Mouse (Mus musculus): ENCODE measurements around the gene Pagr1a. TPM values are rescaled to one million over a fixed set of nuclear protein-coding genes. Genes with fewer than 3 reads are reported as not detected.

The Pagr1a gene
- polyA plus RNA-seq, 1 experiment from 2014 or later, result 121 TPM

DNA sequence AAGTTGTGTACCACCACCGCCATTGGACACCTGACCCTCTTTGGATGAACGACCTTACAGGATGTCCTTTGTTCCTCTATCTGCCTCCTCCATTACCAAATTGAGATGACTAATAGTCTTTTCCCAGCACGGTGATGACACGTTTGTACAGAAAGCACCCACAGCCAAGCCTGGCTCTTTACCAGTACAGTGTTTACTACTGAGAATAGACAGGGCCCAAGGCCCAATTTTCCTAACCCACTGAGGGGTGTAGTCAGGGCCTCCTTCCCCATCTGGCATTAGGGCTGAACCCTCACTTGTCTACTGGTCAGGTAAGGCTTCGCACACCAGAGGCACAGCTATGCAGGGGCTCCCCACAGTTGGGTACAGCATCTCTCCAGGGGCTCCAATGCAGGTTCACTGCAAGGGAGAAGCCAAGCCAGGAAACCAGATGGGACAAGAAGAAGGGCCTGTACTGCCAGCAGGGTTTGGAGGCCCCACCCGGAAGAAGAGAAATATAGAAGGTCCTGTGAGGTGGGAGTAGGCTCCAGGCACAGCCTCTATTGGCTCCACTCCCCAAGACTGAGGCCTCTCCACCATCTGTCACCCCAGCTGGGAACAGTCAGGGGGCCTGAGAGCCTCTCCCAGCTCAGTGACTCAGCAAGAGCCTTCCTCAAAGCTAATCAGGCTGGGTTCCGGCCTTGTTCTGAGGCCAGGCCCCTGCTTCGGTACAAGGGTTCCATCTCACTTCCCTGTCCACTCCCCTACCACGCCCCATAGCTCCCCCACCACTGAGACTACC lies 8.7 kb downstream of the Pagr1a start:
- DNase-seq (ENCODE audit: extremely low spot score, low spot score), result no peak
- no peak overlapping the region for H3K4me3 ChIP-seq
- H3K36me3 ChIP-seq (replicated peaks), result peaks cover 28% of the 10 kb centered on the region
- H3K27ac ChIP-seq, result peak overlapping the region; percentile 66
- no peaks in the 10 kb centered on the region for H3K9me3 ChIP-seq
- H3K27me3 ChIP-seq (ENCODE audit: poor library complexity, severe bottlenecking), result no peaks in the 10 kb centered on the region
- peaks cover 13% of the 10 kb centered on the region for H3K4me1 ChIP-seq
- 80% methylated on average over 9 of the region's 9 CpGs for WGBS

DNA sequence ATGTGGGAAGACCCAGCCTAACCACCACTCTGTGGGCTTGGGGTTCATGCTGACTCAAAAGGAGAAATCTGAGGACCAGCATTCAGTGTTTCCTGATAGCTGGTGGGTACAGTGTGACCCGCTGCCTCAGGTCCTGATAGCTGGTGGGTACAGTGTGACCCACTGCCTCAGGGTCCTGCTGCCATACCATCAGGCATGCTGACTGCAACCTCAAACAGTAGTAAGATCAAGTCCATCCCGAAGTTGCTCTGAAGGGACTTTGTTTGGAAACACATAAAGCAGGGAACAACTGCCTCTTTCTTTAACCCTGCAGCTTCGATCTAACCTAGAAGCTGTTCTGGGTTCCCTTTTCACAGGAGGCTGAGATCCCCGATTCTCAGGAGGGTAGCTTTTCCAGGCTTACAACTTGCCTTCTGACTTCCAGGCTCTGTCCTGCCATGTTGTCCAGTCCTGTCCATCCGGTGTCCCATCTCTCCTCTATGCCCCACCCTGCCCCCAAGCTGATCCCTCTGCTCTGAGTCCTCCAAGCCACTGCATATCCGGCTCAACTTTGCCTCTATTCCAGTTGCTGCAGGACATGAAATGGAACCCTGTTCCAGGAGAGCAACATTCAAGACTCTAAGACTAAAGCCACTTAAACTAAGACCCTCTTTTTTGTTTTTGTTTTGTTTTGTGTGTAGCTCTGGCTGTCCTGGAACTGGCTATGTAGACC lies 9.7 kb downstream of the Pagr1a start:
- DNase-seq (ENCODE audit: extremely low spot score, low spot score), result no peak
- no peak overlapping the region for H3K27ac ChIP-seq
- no peaks in the 10 kb centered on the region for H3K9me3 ChIP-seq
- peaks cover 19% of the 10 kb centered on the region for H3K36me3 ChIP-seq (replicated peaks)
- 89% methylated on average over 6 of the region's 6 CpGs for WGBS
- H3K27me3 ChIP-seq (ENCODE audit: poor library complexity, severe bottlenecking), result no peaks in the 10 kb centered on the region
- H3K4me3 ChIP-seq, result no peak overlapping the region
- peaks cover 13% of the 10 kb centered on the region for H3K4me1 ChIP-seq

DNA sequence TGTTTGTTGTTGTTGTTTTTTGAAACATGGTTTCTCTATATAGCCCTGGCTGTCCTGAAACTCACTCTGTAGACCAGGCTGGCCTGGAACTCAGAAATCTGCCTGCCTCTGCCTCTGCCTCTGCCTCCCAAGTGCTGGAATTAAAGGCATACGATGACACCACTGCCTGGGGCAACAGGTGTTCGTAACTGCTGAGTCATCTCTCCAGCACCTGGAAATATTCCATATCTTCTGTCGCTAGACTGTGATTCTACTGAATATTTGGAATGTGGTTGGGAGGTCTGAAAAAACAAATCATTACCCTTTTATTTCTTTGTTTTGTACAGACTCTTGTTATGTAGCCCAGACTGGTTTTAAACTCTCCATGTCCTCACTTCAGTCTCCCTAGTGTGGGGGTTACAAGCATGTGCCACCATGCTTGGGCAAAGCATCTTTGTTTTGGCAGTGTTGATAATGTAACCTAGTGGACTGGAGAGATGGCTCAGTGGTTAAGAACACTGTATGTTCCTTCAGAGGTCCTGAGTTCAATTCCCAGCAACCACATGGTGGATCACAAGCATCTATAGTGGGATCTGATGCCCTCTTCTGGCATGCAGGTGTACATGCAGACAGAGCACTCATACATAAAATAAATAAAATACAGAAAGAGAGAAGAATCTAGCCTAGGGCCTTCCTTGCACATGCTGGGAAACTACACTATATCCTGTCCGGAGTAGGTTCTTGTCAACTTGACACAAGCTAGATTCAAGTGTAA lies 12.9 kb downstream of the Pagr1a start:
- WGBS, result 87% methylated on average over 4 of the region's 4 CpGs
- DNase-seq (ENCODE audit: extremely low spot score, low spot score), result no peak
- Histone ChIP-seq H3K4me1 (peaks cover 7% of the 10 kb centered on the region), H3K36me3 (replicated peaks) (no peaks in the 10 kb centered on the region), H3K27me3 (ENCODE audit: poor library complexity, severe bottlenecking) (no peaks in the 10 kb centered on the region), H3K9me3 (no peaks in the 10 kb centered on the region), H3K4me3 (no peak overlapping the region), H3K27ac (no peak overlapping the region)

DNA sequence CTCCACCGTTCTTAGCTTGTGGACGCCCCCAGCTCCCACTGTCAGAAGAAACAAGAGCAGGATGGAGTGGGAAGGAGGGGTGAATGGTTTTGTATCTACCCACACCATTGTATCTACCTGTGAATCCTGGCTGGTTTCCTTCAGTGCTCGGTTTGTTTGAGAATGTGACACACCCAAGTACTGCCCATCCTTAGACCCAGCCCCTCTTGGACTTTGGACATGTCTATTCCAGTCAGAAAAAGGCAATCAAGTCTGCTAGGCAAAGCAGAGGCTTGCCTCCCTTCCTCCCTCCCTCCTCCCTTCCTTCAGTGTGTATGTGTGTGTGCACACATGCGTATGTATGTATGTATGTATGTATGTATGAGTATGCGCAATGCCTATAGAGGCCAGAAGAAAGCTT lies 13.5 kb downstream of the Pagr1a start:
- no peak overlapping the region for H3K27ac ChIP-seq
- whole genome bisulfite sequencing, result 95% methylated on average over 5 of the region's 5 CpGs
- no peak overlapping the region for H3K4me3 ChIP-seq
- DNase-seq (ENCODE audit: extremely low spot score, low spot score), result no peak
- no peaks in the 10 kb centered on the region for H3K27me3 ChIP-seq (ENCODE audit: poor library complexity, severe bottlenecking)
- no peaks in the 10 kb centered on the region for H3K36me3 ChIP-seq (replicated peaks)
- H3K4me1 ChIP-seq, result peaks cover 5% of the 10 kb centered on the region; the same call in 1 of the 2 replicates
- no peaks in the 10 kb centered on the region for H3K9me3 ChIP-seq

DNA sequence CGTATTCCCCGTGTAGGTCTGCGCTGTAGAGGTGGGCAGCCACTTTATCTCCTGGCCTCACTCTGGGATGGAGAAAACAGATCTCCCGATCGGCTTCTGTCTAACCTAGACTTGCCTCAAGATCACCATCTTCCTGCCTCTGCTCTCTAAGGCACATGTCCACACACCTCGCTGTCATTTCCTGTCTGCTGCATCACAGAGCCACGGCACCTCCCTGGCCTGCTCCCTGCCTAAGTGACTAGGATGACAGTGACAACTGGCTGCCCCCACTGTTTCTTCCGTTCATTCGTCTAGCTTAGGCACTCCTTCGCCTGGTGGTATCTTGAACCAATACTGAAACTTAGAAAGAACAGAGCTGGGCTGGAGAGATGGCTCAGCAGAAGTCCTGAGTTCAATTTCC lies 17.6 kb downstream of the Pagr1a start:
- Histone ChIP-seq H3K36me3 (replicated peaks) (no peaks in the 10 kb centered on the region), H3K9me3 (peaks cover 4% of the 10 kb centered on the region; the same call in 1 of the 2 replicates), H3K4me1 (no peaks in the 10 kb centered on the region), H3K27me3 (ENCODE audit: poor library complexity, severe bottlenecking) (no peaks in the 10 kb centered on the region), H3K4me3 (no peak overlapping the region), H3K27ac (no peak overlapping the region)
- DNase-seq (ENCODE audit: extremely low spot score, low spot score), result no peak
- WGBS, result 87% methylated on average over 10 of the region's 10 CpGs

DNA sequence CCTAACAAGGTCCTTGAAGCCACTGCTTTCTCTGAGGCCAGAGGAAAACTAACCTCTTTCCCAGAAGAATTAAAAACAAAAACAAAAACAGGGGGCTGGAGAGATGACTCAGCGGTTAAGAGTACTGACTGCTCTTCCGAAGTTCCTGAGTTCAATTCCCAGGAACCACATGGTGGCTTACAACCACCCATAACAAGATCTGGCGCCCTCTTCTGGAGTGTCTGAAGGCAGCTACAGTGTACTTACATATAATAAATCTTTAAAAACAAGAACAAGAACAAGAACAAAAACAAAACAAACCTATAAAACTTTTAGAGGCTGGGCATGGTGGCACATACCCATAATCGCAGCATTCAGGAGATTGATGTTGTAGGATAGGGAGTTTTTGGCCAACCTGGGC lies 20.7 kb downstream of the Pagr1a start:
- Histone ChIP-seq H3K27me3 (ENCODE audit: poor library complexity, severe bottlenecking) (no peaks in the 10 kb centered on the region), H3K4me3 (no peak overlapping the region), H3K27ac (no peak overlapping the region), H3K9me3 (peaks cover 4% of the 10 kb centered on the region; the same call in 1 of the 2 replicates), H3K36me3 (replicated peaks) (no peaks in the 10 kb centered on the region), H3K4me1 (peaks cover 8% of the 10 kb centered on the region; the same call in 1 of the 2 replicates)
- DNase-seq (ENCODE audit: extremely low spot score, low spot score), result no peak
- WGBS, result 76% methylated on average over 4 of the region's 4 CpGs

DNA sequence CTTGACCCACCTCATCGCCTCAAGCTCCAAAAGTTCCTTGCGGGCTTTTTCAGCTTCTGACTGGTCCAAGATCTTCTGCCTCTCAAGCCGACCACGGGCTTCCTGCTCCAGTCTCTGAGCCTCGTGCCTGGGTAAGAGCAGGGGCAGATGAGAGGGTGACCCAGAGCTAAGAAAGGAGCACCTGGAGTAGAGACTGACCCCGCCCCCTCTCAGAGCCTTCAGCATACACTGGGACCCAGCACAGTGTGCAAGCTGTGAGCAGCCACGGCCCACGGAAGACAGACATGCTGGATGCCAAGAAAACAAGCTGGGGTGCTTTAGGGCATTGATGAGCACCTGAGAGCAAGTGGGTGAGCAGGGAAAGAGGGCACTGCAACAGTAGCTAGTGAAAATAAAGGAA lies 28.3 kb downstream of the Pagr1a start:
- Histone ChIP-seq H3K36me3 (replicated peaks) (no peaks in the 10 kb centered on the region), H3K27ac (0 out of 2 replicates have a peak overlapping the region, but pooled peaks have one; percentile 8), H3K4me3 (no peak overlapping the region), H3K27me3 (ENCODE audit: poor library complexity, severe bottlenecking) (no peaks in the 10 kb centered on the region), H3K9me3 (no peaks in the 10 kb centered on the region), H3K4me1 (peaks cover 13% of the 10 kb centered on the region; the same call in 1 of the 2 replicates)
- 71% methylated on average over 8 of the region's 8 CpGs for WGBS
- DNase-seq (ENCODE audit: extremely low spot score, low spot score), result no peak

- Histone ChIP-seq H3K9me3 (no peaks in the 10 kb centered on the region), H3K4me1 (0 out of 2 replicates have a peak, but pooled peaks cover 5% of the 10 kb centered on the region), H3K27ac (no peak overlapping the region), H3K36me3 (replicated peaks) (peaks cover 4% of the 10 kb centered on the region), H3K27me3 (ENCODE audit: poor library complexity, severe bottlenecking) (no peaks in the 10 kb centered on the region), H3K4me3 (no peak overlapping the region)
- 45% methylated on average over 9 of the region's 9 CpGs for WGBS
- DNase-seq (ENCODE audit: extremely low spot score, low spot score), result no peak
Measured at GRCm38 (mm10) chr7:126986319-126986718, 30.8 kb downstream of the Pagr1a start.

- no peak overlapping the region for H3K4me3 ChIP-seq
- H3K27ac ChIP-seq, result no peak overlapping the region
- WGBS, result 80% methylated on average over 10 of the region's 10 CpGs
- no peaks in the 10 kb centered on the region for H3K27me3 ChIP-seq (ENCODE audit: poor library complexity, severe bottlenecking)
- no peaks in the 10 kb centered on the region for H3K9me3 ChIP-seq
- peaks cover 18% of the 10 kb centered on the region for H3K36me3 ChIP-seq (replicated peaks)
- H3K4me1 ChIP-seq, result 0 out of 2 replicates have a peak, but pooled peaks cover 5% of the 10 kb centered on the region
- DNase-seq (ENCODE audit: extremely low spot score, low spot score), result no peak
Measured at GRCm38 (mm10) chr7:126984667-126985444, 32.3 kb downstream of the Pagr1a start.

- no peaks in the 10 kb centered on the region for H3K27me3 ChIP-seq (ENCODE audit: poor library complexity, severe bottlenecking)
- DNase-seq (ENCODE audit: extremely low spot score, low spot score), result no peak
- H3K4me1 ChIP-seq, result peaks cover 6% of the 10 kb centered on the region; the same call in 1 of the 2 replicates
- no peak overlapping the region for H3K27ac ChIP-seq
- WGBS, result 85% methylated on average over 7 of the region's 7 CpGs
- no peaks in the 10 kb centered on the region for H3K9me3 ChIP-seq
- H3K36me3 ChIP-seq (replicated peaks), result peaks cover 35% of the 10 kb centered on the region
- H3K4me3 ChIP-seq, result no peak overlapping the region
Measured at GRCm38 (mm10) chr7:126983113-126983512, 34.0 kb downstream of the Pagr1a start.

DNA sequence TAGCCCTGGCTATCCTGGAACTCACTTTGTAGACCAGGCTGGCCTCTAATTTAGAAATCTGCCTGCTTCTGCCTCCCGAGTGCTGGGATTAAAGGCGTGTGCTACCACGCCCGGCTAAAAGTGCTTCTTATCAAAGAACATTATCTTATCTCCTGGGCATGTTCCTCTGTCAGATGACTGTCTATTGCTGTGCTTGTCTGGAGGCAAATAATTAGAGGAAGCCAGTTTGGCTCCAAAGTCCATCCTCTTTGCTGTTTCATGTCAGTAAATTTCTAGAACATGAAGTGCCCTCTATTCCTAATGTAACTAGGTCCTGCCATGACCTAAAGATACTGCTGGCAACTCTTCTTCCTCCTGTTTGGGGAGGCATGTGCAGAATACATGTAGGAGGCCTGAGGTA lies 35.1 kb downstream of the Pagr1a start:
- H3K4me1 ChIP-seq, result peaks cover 16% of the 10 kb centered on the region
- no peak overlapping the region for H3K4me3 ChIP-seq
- H3K9me3 ChIP-seq, result no peaks in the 10 kb centered on the region
- peaks cover 40% of the 10 kb centered on the region for H3K36me3 ChIP-seq (replicated peaks)
- no peaks in the 10 kb centered on the region for H3K27me3 ChIP-seq (ENCODE audit: poor library complexity, severe bottlenecking)
- WGBS, result 90% methylated on average over 4 of the region's 4 CpGs
- DNase-seq (ENCODE audit: extremely low spot score, low spot score), result no peak
- no peak overlapping the region for H3K27ac ChIP-seq

DNA sequence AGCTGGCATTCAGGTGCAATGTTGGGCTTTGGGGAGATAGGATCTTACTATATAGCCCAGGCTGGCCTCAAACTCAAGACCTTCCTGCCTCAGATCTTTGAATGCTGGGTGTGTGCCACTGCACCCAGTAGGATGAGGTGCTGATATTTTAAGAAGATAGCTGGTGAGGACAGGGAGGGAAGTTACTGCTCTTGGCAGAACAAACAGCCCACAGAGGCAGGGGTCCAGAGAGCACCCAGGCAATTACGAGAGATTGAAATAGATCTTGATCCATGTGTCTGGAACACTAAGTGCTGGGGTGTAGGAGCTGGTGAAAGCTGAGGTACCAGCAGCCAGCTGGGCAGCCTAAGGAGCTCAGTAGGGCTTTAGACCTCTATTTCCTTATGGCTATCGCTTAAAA lies 35.6 kb downstream of the Pagr1a start:
- no peaks in the 10 kb centered on the region for H3K9me3 ChIP-seq
- no peak for DNase-seq (ENCODE audit: extremely low spot score, low spot score)
- 86% methylated on average over 2 of the region's 2 CpGs for WGBS
- H3K4me3 ChIP-seq, result no peak overlapping the region
- no peak overlapping the region for H3K27ac ChIP-seq
- no peaks in the 10 kb centered on the region for H3K27me3 ChIP-seq (ENCODE audit: poor library complexity, severe bottlenecking)
- H3K4me1 ChIP-seq, result peaks cover 21% of the 10 kb centered on the region
- peaks cover 40% of the 10 kb centered on the region for H3K36me3 ChIP-seq (replicated peaks)
